Mouse (Mus musculus): Measurements from ENCODE around the gene Pou2f1.

DNA sequence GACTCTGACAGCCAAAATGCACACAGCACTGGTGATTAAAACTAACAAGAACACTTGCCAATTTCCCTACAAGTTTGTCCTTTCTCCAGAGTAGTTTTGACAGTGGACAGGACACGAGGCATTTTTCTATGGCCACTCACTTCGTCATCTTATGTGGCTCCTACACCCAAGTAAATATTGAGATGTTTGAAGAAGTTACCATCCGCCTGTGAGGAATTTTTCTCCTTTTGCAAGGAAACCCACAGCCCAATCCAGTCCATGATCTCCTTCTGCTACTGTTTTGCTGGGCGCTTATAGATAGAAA is 43.4 kb upstream of the Pou2f1 start:
- no peak for TF ChIP-seq CTCF (IDR thresholded peaks at IDR 0.05; ENCODE audit: control insufficient read depth, insufficient read depth, insufficient replicate concordance, low read depth, low read length)
- no peak for TF ChIP-seq POLR2A (IDR thresholded peaks at IDR 0.05; ENCODE audit: control insufficient read depth, low read depth, low read length)
